Mouse (Mus musculus) heart, postnatal 0 days (tissue): ENCODE measurements at regions not wholly inside any gene's neighbourhood (a gene's known extent, or its start where the extent isn't known, plus 50 kb on each side); places are given as distances from the start of the nearest gene placed in this dataset.

ENCODE experiments used
- ATAC-seq: fragments of 200-750 bp; cut with Nextera tagmentation; 2 replicates; pipeline ENCODE4 v1.8.0; 2017; ENCODE audit warnings: low read depth, moderate number of reproducible peaks, moderate library complexity; ENCODE audit not compliant: insufficient read depth
- DNase-seq: peaks from one replicate; pipeline ENCODE4 v3.0.0-alpha.2; 2016; ENCODE audit warnings: low spot score
- H3K27ac ChIP-seq: fragments of 300-500 bp; sonication (generic); 2 replicates; pipeline ENCODE4 v1.5.1; 2014; ENCODE audit warnings: low read depth, mild to moderate bottlenecking
- H3K27me3 ChIP-seq: fragments of 300-500 bp; sonication (generic); 2 replicates; pipeline ENCODE4 v1.6.1; 2014; ENCODE audit warnings: low read length, mixed read lengths; ENCODE audit not compliant: control insufficient read depth, insufficient read depth
- H3K36me3 ChIP-seq: fragments of 300-500 bp; sonication (generic); replicated peaks from 2 replicates; pipeline ENCODE4 v1.6.1; 2014; ENCODE audit warnings: low read length, mixed read lengths; ENCODE audit not compliant: control insufficient read depth, insufficient read depth
- H3K4me1 ChIP-seq: fragments of 300-500 bp; sonication (generic); 2 replicates; pipeline ENCODE4 v1.6.1; 2014; ENCODE audit warnings: antibody characterized with exemption; ENCODE audit not compliant: control insufficient read depth, insufficient read depth
- H3K4me2 ChIP-seq: fragments of 300-500 bp; sonication (generic); 2 replicates; pipeline ENCODE4 v1.6.1; 2014; ENCODE audit warnings: low read depth, mild to moderate bottlenecking, low read length, moderate library complexity
- H3K4me3 ChIP-seq: fragments of 300-500 bp; sonication (generic); 2 replicates; pipeline ENCODE4 v1.5.1; 2014; ENCODE audit warnings: low read depth, low read length
- H3K9ac ChIP-seq: fragments of 300-500 bp; sonication (generic); replicated peaks from 2 replicates; pipeline ENCODE4 v1.6.1; 2014; ENCODE audit warnings: low read depth, low read length, mixed read lengths
- H3K9me3 ChIP-seq: fragments of 300-500 bp; sonication (generic); replicated peaks from 2 replicates; pipeline ENCODE4 v1.6.1; 2016; ENCODE audit warnings: low read length; ENCODE audit not compliant: control insufficient read depth
- CTCF ChIP-seq: IDR thresholded peaks from 2 replicates; pipeline ENCODE4 v1.5.1; 2016; ENCODE audit warnings: antibody characterized with exemption, control low read depth, low read depth
- EP300 ChIP-seq: IDR thresholded peaks from 2 replicates; pipeline ENCODE4 v1.6.1; 2016; ENCODE audit warnings: antibody characterized with exemption, low read depth
- WGBS: fragments of 180-500 bp; shearing (Covaris S2); extraction: QIAGEN DNeasy Blood & Tissue Kit; methylation state at CpG from one replicate; pipeline ENCODE4 v1.1.7; 2014; 5-methylcytosine and 5-hydroxymethylcytosine counted together

GRCm38 (mm10) chr13:42575725-42576426 is 104.5 kb upstream of the Phactr1 start:
- WGBS: 26% methylated on average over 16 of the region's 16 CpGs
- H3K9ac ChIP-seq: no peak overlapping the region
- ATAC-seq (peak; percentile 51; the same call in 1 of the 2 replicates), DNase-seq (peak; percentile 63)
- no peaks in the 10 kb centered on the region for H3K27me3 ChIP-seq
- no peak overlapping the region for H3K4me3 ChIP-seq
- no peak overlapping the region for H3K4me2 ChIP-seq
- H3K36me3 ChIP-seq: no peaks in the 10 kb centered on the region
- no peak overlapping the region for H3K27ac ChIP-seq
- TF ChIP-seq CTCF (peak; percentile 91), EP300 (no peak)
- no peaks in the 10 kb centered on the region for H3K9me3 ChIP-seq
- H3K4me1 ChIP-seq: peaks cover 4% of the 10 kb centered on the region; the same call in 1 of the 2 replicates

GRCm38 (mm10) chr13:42579471-42579870 is 101.0 kb upstream of the Phactr1 start:
- Histone ChIP-seq H3K4me2 (no peak overlapping the region), H3K4me1 (no peaks in the 10 kb centered on the region), H3K27ac (no peak overlapping the region), H3K27me3 (no peaks in the 10 kb centered on the region), H3K36me3 (no peaks in the 10 kb centered on the region), H3K4me3 (no peak overlapping the region), H3K9me3 (no peaks in the 10 kb centered on the region), H3K9ac (no peak overlapping the region)
- WGBS: 43% methylated on average over 3 of the region's 3 CpGs
- DNase-seq: no peak
- ATAC-seq: no peak
- TF ChIP-seq EP300 (no peak), CTCF (no peak)

- Histone ChIP-seq H3K4me2 (no peak overlapping the region), H3K4me1 (no peaks in the 10 kb centered on the region), H3K27me3 (no peaks in the 10 kb centered on the region), H3K4me3 (no peak overlapping the region), H3K36me3 (no peaks in the 10 kb centered on the region), H3K27ac (no peak overlapping the region), H3K9me3 (no peaks in the 10 kb centered on the region), H3K9ac (no peak overlapping the region)
- DNase-seq (no peak), ATAC-seq (no peak)
- WGBS: 67% methylated on average over 2 of the region's 2 CpGs
- no peak for TF ChIP-seq EP300
- TF ChIP-seq CTCF: peak; percentile 11
These were observed 91.3 kb upstream of the Phactr1 start for GRCm38 (mm10) chr13:42589136-42589535.

- no peaks in the 10 kb centered on the region for H3K36me3 ChIP-seq
- H3K9me3 ChIP-seq: no peaks in the 10 kb centered on the region
- no peaks in the 10 kb centered on the region for H3K4me1 ChIP-seq
- H3K4me2 ChIP-seq: no peak overlapping the region
- ATAC-seq (no peak), DNase-seq (peak; percentile 10)
- 63% methylated on average over 5 of the region's 5 CpGs for WGBS
- H3K27me3 ChIP-seq: no peaks in the 10 kb centered on the region
- H3K4me3 ChIP-seq: no peak overlapping the region
- no peak overlapping the region for H3K9ac ChIP-seq
- H3K27ac ChIP-seq: no peak overlapping the region
- no peak for TF ChIP-seq EP300
- peak; percentile 59 for TF ChIP-seq CTCF
These were observed 90.8 kb upstream of the Phactr1 start for GRCm38 (mm10) chr13:42589607-42590006.

DNA sequence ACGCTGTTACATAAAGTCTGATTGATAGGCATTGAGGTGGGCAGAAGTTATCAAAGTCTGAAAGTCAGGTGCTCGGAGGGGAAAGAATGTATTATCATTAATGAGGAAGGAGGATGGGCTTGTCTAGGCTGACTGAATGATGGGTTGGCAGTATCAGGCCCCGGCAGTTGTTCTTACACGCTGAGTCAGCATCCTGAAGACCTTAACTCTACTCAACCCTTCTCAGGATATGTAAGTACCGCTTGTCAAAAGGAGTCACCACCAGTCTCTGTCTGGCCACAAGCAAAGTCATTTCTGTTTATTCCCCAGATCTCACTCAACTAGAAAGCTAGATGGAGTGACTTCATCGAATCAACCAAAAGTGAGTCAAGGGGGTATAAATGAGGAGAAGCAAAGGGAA is 90.0 kb upstream of the Phactr1 start:
- no peaks in the 10 kb centered on the region for H3K27me3 ChIP-seq
- no peak overlapping the region for H3K27ac ChIP-seq
- H3K4me1 ChIP-seq: no peaks in the 10 kb centered on the region
- WGBS: 74% methylated on average over 6 of the region's 6 CpGs
- no peaks in the 10 kb centered on the region for H3K36me3 ChIP-seq
- no peaks in the 10 kb centered on the region for H3K9me3 ChIP-seq
- no peak for ATAC-seq
- no peak overlapping the region for H3K9ac ChIP-seq
- DNase-seq: no peak
- no peak overlapping the region for H3K4me3 ChIP-seq
- TF ChIP-seq EP300: no peak
- no peak for TF ChIP-seq CTCF
- no peak overlapping the region for H3K4me2 ChIP-seq

DNA sequence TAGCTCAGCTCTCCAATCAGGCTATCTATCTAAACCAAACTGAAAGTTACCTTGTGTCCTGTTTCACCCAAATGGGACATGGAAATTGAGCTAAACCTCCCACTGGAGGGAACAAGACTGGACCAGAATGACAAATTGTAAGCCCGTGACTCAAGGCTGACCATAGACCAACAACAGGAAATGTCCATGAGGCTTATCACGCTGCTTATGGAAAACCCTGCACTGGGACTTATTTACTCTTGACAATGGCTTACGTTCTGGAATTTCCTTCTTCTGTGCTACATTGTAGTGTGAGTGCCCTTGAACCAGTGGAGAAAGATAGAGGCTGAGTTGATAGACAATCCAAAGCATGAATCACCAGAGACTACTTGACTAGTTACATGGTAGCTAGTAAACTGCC is 87.5 kb upstream of the Phactr1 start:
- 44% methylated on average over 3 of the region's 3 CpGs for WGBS
- Histone ChIP-seq H3K9ac (no peak overlapping the region), H3K4me3 (no peak overlapping the region), H3K36me3 (no peaks in the 10 kb centered on the region), H3K27ac (0 out of 2 replicates have a peak overlapping the region, but pooled peaks have one; percentile 35), H3K9me3 (no peaks in the 10 kb centered on the region), H3K4me1 (no peaks in the 10 kb centered on the region), H3K27me3 (no peaks in the 10 kb centered on the region), H3K4me2 (no peak overlapping the region)
- DNase-seq (peak; percentile 32), ATAC-seq (peak; percentile 51; the same call in 1 of the 2 replicates)
- TF ChIP-seq CTCF (no peak), EP300 (no peak)
